Comparison of ENCODE assay signal across 7 mouse cellular contexts in the genomic region with DNA sequence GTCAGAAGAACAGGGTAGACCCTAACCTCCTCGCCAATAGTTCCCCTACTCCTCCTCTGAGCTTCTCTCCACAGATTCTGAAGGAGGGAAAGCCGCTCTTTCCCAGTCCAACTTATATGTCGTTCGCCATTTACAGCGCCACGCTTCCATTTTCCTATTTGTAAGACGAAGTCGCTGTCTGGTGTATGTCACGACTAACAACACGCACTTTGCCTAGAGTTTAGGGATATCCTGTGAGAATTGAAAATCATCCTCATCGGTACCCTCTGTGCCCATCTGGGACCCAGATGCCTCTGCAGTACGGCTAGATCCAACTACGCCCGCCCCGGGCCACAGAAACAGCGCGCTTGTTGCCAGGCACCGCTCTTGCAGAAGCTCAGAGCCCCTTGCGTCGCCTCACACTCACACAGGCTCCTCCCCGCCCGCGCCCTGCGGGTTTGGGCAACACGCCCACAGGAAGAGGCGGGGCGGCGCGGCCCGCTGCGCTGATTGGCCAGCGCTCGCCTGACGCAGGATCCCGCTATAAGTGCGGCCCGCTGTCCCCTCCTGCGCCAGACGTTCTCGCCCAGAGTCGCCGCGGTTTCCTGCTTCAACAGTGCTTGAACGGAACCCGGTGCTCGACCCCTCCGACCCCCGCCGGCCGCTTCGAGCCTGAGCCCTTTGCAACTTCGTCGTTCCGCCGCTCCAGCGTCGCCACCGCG. TPM values are rescaled to one million over a fixed set of nuclear protein-coding genes. Genes with fewer than 3 reads are reported as not detected.
DNase-seq lines count a peak whose midpoint lies in the region; ATAC-seq lines count a peak whose summit lies in the region.

No protein-coding gene starts in this region.

- H3K9ac ChIP-seq in intestine, embryonic 15.5 days = peak overlapping the region; percentile 91

- intact Hi-C loops in gastrocnemius, postnatal 36 days (cut with DNase I) = no loop called here
- intact Hi-C loops in left cerebral cortex, postnatal 25 days (cut with DNase I) = loop anchor here (2.0 kb wide), 1 partner anchor 16 kb away; no protein-coding TSS in a partner anchor

- H3K27me3 ChIP-seq in intestine, embryonic 15.5 days (replicated peaks) = no peaks in the 10 kb centered on the region
- H3K27me3 ChIP-seq in midbrain, embryonic 10.5 days (ENCODE audit: low read depth, poor library complexity, severe bottlenecking) = no peaks in the 10 kb centered on the region

- no peaks in the 10 kb centered on the region for H3K9me3 ChIP-seq in intestine, embryonic 15.5 days
- no peaks in the 10 kb centered on the region for H3K9me3 ChIP-seq in midbrain, embryonic 10.5 days (replicated peaks)

- peak overlapping the region; percentile 83 for H3K4me3 ChIP-seq in intestine, embryonic 15.5 days (replicated peaks)
- H3K4me3 ChIP-seq in midbrain, embryonic 10.5 days = peak overlapping the region; percentile 92

- peaks cover 24% of the 10 kb centered on the region for H3K4me1 ChIP-seq in intestine, embryonic 15.5 days (replicated peaks)
- peaks cover 27% of the 10 kb centered on the region for H3K4me1 ChIP-seq in midbrain, embryonic 10.5 days

- H3K27ac ChIP-seq in intestine, embryonic 15.5 days = peak overlapping the region; percentile 96
- peak overlapping the region; percentile 93 for H3K27ac ChIP-seq in midbrain, embryonic 10.5 days (replicated peaks)

- peaks cover 15% of the 10 kb centered on the region; the same call in 1 of the 2 replicates for H3K36me3 ChIP-seq in intestine, embryonic 15.5 days
- peaks cover 27% of the 10 kb centered on the region for H3K36me3 ChIP-seq in midbrain, embryonic 10.5 days

- peak; percentile 99 for ATAC-seq in intestine, embryonic 15.5 days

- DNase-seq in adrenal gland, adult 18-20 months (ENCODE audit: low spot score in 2 of 2) = peak; percentile 97 to 98
- DNase-seq in embryo, embryonic 11 days = peak; percentile 100
- DNase-seq in gastrocnemius, postnatal 36 days = peak; percentile 94 to 95
- peak; percentile 97 to 98 for DNase-seq in left cerebral cortex, postnatal 25 days (ENCODE audit: low spot score in 2 of 2)
- DNase-seq in midbrain, embryonic 10.5 days (ENCODE audit: low spot score) = peak; percentile 98
- peak; percentile 96 for DNase-seq in right cerebral cortex, postnatal 4 days

- WGBS in intestine, embryonic 15.5 days = under 1% methylated on average over 59 of the region's 59 CpGs
- WGBS in midbrain, embryonic 10.5 days = under 1% methylated on average over 59 of the region's 59 CpGs

- H3K4me2 ChIP-seq in intestine, embryonic 15.5 days (replicated peaks) = peak overlapping the region; percentile 74

RNA-seq across cellular contexts. Expression of gene Fth1, which starts 1.9 kb away (rescaled TPM):
- total RNA-seq in adrenal gland, adult 18-20 months (2021) = 1,000 to 10,000 TPM; 3,118 to 4,182 TPM
- total RNA-seq in gastrocnemius, postnatal 36 days (2021) = 1,000 to 10,000 TPM; 1,946 to 2,068 TPM
- polyA plus RNA-seq in intestine, embryonic 15.5 days (2015; fragmentation: Nextera tagmentation; extraction: Ambion mirVana) = 1,893 and 1,941 TPM in 2 replicates
- 1,000 to 10,000 TPM; 2,053 to 2,068 TPM for total RNA-seq in left cerebral cortex, postnatal 25 days (2021)
- 1,350 and 1,398 TPM in 2 replicates for polyA plus RNA-seq in midbrain, embryonic 10.5 days (2016; fragmentation: Nextera tagmentation; extraction: Ambion mirVana)

RNA-seq across cellular contexts. Expression of gene Best1, which starts 19.1 kb away (rescaled TPM):
- under 1 TPM; 0.22 to 0.30 TPM for total RNA-seq in adrenal gland, adult 18-20 months (2021)
- total RNA-seq in gastrocnemius, postnatal 36 days (2021) = under 1 TPM in 1 of 2 experiments, not detected in 1; 0.15 TPM
- 0.50 and 0.58 TPM in 2 replicates for polyA plus RNA-seq in intestine, embryonic 15.5 days (2015; fragmentation: Nextera tagmentation; extraction: Ambion mirVana)
- total RNA-seq in left cerebral cortex, postnatal 25 days (2021) = under 1 TPM; 0.78 to 0.83 TPM
- 1.4 and 2.0 TPM in 2 replicates for polyA plus RNA-seq in midbrain, embryonic 10.5 days (2016; fragmentation: Nextera tagmentation; extraction: Ambion mirVana)

RNA-seq across cellular contexts. Expression of gene Rab3il1, which starts 19.2 kb away (rescaled TPM):
- total RNA-seq in adrenal gland, adult 18-20 months (2021) = 1 to 10 TPM; 3.6 to 5.9 TPM
- total RNA-seq in gastrocnemius, postnatal 36 days (2021) = 1 to 10 TPM; 4.5 to 4.6 TPM
- polyA plus RNA-seq in intestine, embryonic 15.5 days (2015; fragmentation: Nextera tagmentation; extraction: Ambion mirVana) = 34.7 and 35.0 TPM in 2 replicates
- total RNA-seq in left cerebral cortex, postnatal 25 days (2021) = 1 to 10 TPM; 9.4 to 9.5 TPM
- 34.6 and 35.6 TPM in 2 replicates for polyA plus RNA-seq in midbrain, embryonic 10.5 days (2016; fragmentation: Nextera tagmentation; extraction: Ambion mirVana)

RNA-seq across cellular contexts. Expression of gene Fads3, which starts 59.1 kb away (rescaled TPM):
- 10 to 100 TPM; 10.3 to 54.2 TPM for total RNA-seq in adrenal gland, adult 18-20 months (2021)
- 1 to 10 TPM; 2.4 to 2.9 TPM for total RNA-seq in gastrocnemius, postnatal 36 days (2021)
- 15.1 and 16.3 TPM in 2 replicates for polyA plus RNA-seq in intestine, embryonic 15.5 days (2015; fragmentation: Nextera tagmentation; extraction: Ambion mirVana)
- total RNA-seq in left cerebral cortex, postnatal 25 days (2021) = 10 to 100 TPM; 31.1 to 31.5 TPM
- polyA plus RNA-seq in midbrain, embryonic 10.5 days (2016; fragmentation: Nextera tagmentation; extraction: Ambion mirVana) = 5.5 and 5.8 TPM in 2 replicates

Comparison
In these comparisons a context has a peak if more than half of its experiments do, and no peak if none do; other contexts are left out.
1. Peak in every context shown above with its lines: DNase-seq, ATAC-seq, H3K4me3 ChIP-seq and H3K27ac ChIP-seq.